Mouse (Mus musculus) stomach, embryonic 14.5 days (tissue): Measurements from ENCODE around the gene Aup1. TPM values are rescaled to one million over a fixed set of nuclear protein-coding genes. Genes with fewer than 3 reads are reported as not detected.

Source experiments
- microRNA counts: library from miRNA; unstranded; fragments of <30 nt; microRNA quantifications from one replicate; lab custom pipeline; 2016
- microRNA-seq: library from miRNA; unstranded; fragments of <30 nt; microRNA quantifications from one replicate; pipeline ENCODE4, GENCODE M21; 2016
- polyA plus RNA-seq: library from polyadenylated mRNA; unstranded; fragments of >200 nt; fragmentation: Nextera tagmentation; extraction: Ambion mirVana; gene quantifications from 2 replicates; pipeline ENCODE4 v1.2.1, GENCODE M21; 2014

Aup1 gene
- polyA plus RNA-seq, 1 experiment from 2014 or later: 135 TPM

MicroRNAs encoded within 50 kb of the gene (microRNA counts, 519-probe panel; counts per million panel counts)
- not detected for microRNA mmu-miR-3470a+mmu-miR-3470b (lab: Ali Mortazavi, UCI)

Small RNA genes within 50 kb of the gene (microRNA-seq; reads per million reads assigned to microRNA genes)
- gene Mir3470a (not detected), gene Mir7040 (not detected)

Other genes with a start within 250 kb of the Aup1 start
- gene Sema4f, start 114.8 kb upstream of the Aup1 start, polyA plus RNA-seq: 1.8 and 1.9 TPM in 2 replicates
- gene M1ap, start 107.6 kb upstream of the Aup1 start, polyA plus RNA-seq: 0.35 and 0.87 TPM in 2 replicates
- 8.5 and 9.7 TPM in 2 replicates for gene Dok1, start 21.1 kb upstream of the Aup1 start, polyA plus RNA-seq
- gene Loxl3, start 20.3 kb upstream of the Aup1 start, polyA plus RNA-seq: 15.6 and 16.2 TPM in 2 replicates
- 40.3 and 41.0 TPM in 2 replicates for gene Htra2, start 752 bp downstream of the Aup1 start, polyA plus RNA-seq
- 4.2 and 4.5 TPM in 2 replicates for gene Dqx1, start 3.3 kb downstream of the Aup1 start, polyA plus RNA-seq
- gene Tlx2, start 15.8 kb downstream of the Aup1 start, polyA plus RNA-seq: 8.4 and 9.2 TPM in 2 replicates
- 33.0 and 38.8 TPM in 2 replicates for gene Pcgf1, start 23.3 kb downstream of the Aup1 start, polyA plus RNA-seq
- gene Lbx2, start 31.8 kb downstream of the Aup1 start, polyA plus RNA-seq: 1.2 and 1.8 TPM in 2 replicates
- gene Ccdc142, start 47.1 kb downstream of the Aup1 start, polyA plus RNA-seq: 2.0 and 3.5 TPM in 2 replicates
- 1.7 and 2.0 TPM in 2 replicates for gene Gm42688, start 47.1 kb downstream of the Aup1 start, polyA plus RNA-seq
- 114 and 129 TPM in 2 replicates for gene Mrpl53, start 54.5 kb downstream of the Aup1 start, polyA plus RNA-seq
- gene Mogs, start 61.0 kb downstream of the Aup1 start, polyA plus RNA-seq: 24.4 and 31.2 TPM in 2 replicates
- 91.3 and 99.6 TPM in 2 replicates for gene Wbp1, start 67.0 kb downstream of the Aup1 start, polyA plus RNA-seq
- gene Ino80b, start 70.9 kb downstream of the Aup1 start, polyA plus RNA-seq: 13.6 and 16.5 TPM in 2 replicates
- gene Rtkn, start 80.9 kb downstream of the Aup1 start, polyA plus RNA-seq: 18.8 and 19.2 TPM in 2 replicates
- 5.3 and 5.8 TPM in 2 replicates for gene Wdr54, start 101.9 kb downstream of the Aup1 start, polyA plus RNA-seq
- 0.77 and 1.2 TPM in 2 replicates for gene 1700003E16Rik, start 101.9 kb downstream of the Aup1 start, polyA plus RNA-seq
- gene Dctn1, start 111.4 kb downstream of the Aup1 start, polyA plus RNA-seq: 70.4 and 73.9 TPM in 2 replicates
- gene Slc4a5, start 165.3 kb downstream of the Aup1 start, polyA plus RNA-seq: 0.34 and 0.38 TPM in 2 replicates